Mouse (Mus musculus): ENCODE measurements at regions not wholly inside any gene's neighbourhood (a gene's known extent, or its start where the extent isn't known, plus 50 kb on each side); places are given as distances from the start of the nearest gene placed in this dataset. TPM values are rescaled to one million over a fixed set of nuclear protein-coding genes. Genes with fewer than 3 reads are reported as not detected.

- no peak overlapping the region for H3K27ac ChIP-seq (ENCODE audit: low read depth, low read length)
- H3K9ac ChIP-seq (ENCODE audit: low read length) = no peak overlapping the region
- 80% methylated on average over 4 of the region's 4 CpGs for WGBS
- no peaks in the 10 kb centered on the region for H3K9me3 ChIP-seq (ENCODE audit: control insufficient read depth, low read length)
- no peaks in the 10 kb centered on the region for H3K27me3 ChIP-seq (ENCODE audit: control insufficient read depth, insufficient read depth, low read length)
- no peaks in the 10 kb centered on the region for H3K4me1 ChIP-seq (replicated peaks; ENCODE audit: control insufficient read depth, insufficient read depth, low read length)
- H3K36me3 ChIP-seq (ENCODE audit: control insufficient read depth, insufficient read depth, low read length) = no peaks in the 10 kb centered on the region
- no peak overlapping the region for H3K4me3 ChIP-seq (ENCODE audit: low read depth, low read length)
- H3K4me2 ChIP-seq (ENCODE audit: low read depth, low read length, severe bottlenecking) = no peak overlapping the region
- ATAC-seq (replicated peaks; ENCODE audit: low FRiP score) (no peak), DNase-seq (ENCODE audit: low spot score) (no peak)
These were observed 61.4 kb upstream of the Tnp1 start for GRCm38 (mm10) chr1:73077156-73077555.

- no peak overlapping the region for H3K9ac ChIP-seq (ENCODE audit: low read length)
- no peaks in the 10 kb centered on the region for H3K27me3 ChIP-seq (ENCODE audit: control insufficient read depth, insufficient read depth, low read length)
- H3K4me2 ChIP-seq (ENCODE audit: low read depth, low read length, severe bottlenecking) = no peak overlapping the region
- DNase-seq (ENCODE audit: low spot score) = no peak
- H3K9me3 ChIP-seq (ENCODE audit: control insufficient read depth, low read length) = no peaks in the 10 kb centered on the region
- ATAC-seq (replicated peaks; ENCODE audit: low FRiP score) = no peak
- WGBS = 91% methylated on average over 6 of the region's 6 CpGs
- no peaks in the 10 kb centered on the region for H3K36me3 ChIP-seq (ENCODE audit: control insufficient read depth, insufficient read depth, low read length)
- H3K4me1 ChIP-seq (replicated peaks; ENCODE audit: control insufficient read depth, insufficient read depth, low read length) = no peaks in the 10 kb centered on the region
- no peak overlapping the region for H3K27ac ChIP-seq (ENCODE audit: low read depth, low read length)
- H3K4me3 ChIP-seq (ENCODE audit: low read depth, low read length) = no peak overlapping the region
These were observed 60.1 kb upstream of the Tnp1 start for GRCm38 (mm10) chr1:73075699-73076373.

DNA sequence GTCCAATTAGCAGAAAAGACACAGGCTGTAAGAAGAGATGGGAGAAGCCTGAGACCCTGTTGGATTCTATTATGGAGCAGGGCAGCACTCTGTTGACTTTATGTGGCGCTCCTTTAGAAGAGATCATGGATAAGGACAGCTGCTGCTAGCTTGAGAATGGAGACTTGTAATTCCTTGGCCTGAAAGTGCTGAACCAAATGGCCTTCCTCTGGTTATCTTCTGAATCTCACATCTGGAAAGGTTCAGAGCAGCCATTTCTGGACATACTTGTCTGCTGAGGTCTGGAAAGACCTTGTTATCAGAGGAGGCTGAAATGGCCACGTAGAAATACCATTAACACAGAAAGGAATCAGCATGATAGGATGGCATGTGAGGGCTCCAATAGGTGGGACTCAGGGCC is 59.5 kb upstream of the Tnp1 start:
- H3K4me2 ChIP-seq (ENCODE audit: low read depth, low read length, severe bottlenecking) = no peak overlapping the region
- H3K4me3 ChIP-seq (ENCODE audit: low read depth, low read length) = no peak overlapping the region
- H3K9me3 ChIP-seq (ENCODE audit: control insufficient read depth, low read length) = no peaks in the 10 kb centered on the region
- H3K9ac ChIP-seq (ENCODE audit: low read length) = no peak overlapping the region
- H3K36me3 ChIP-seq (ENCODE audit: control insufficient read depth, insufficient read depth, low read length) = no peaks in the 10 kb centered on the region
- DNase-seq (ENCODE audit: low spot score) (no peak), ATAC-seq (replicated peaks; ENCODE audit: low FRiP score) (no peak)
- no peaks in the 10 kb centered on the region for H3K27me3 ChIP-seq (ENCODE audit: control insufficient read depth, insufficient read depth, low read length)
- no peaks in the 10 kb centered on the region for H3K4me1 ChIP-seq (replicated peaks; ENCODE audit: control insufficient read depth, insufficient read depth, low read length)
- H3K27ac ChIP-seq (ENCODE audit: low read depth, low read length) = no peak overlapping the region
- 80% methylated on average over 2 of the region's 2 CpGs for WGBS

- H3K4me2 ChIP-seq (ENCODE audit: low read depth, low read length, severe bottlenecking) = no peak overlapping the region
- no peaks in the 10 kb centered on the region for H3K9me3 ChIP-seq (ENCODE audit: control insufficient read depth, low read length)
- ATAC-seq (replicated peaks; ENCODE audit: low FRiP score) = no peak
- 85% methylated on average over 3 of the region's 3 CpGs for WGBS
- H3K4me3 ChIP-seq (ENCODE audit: low read depth, low read length) = no peak overlapping the region
- H3K4me1 ChIP-seq (replicated peaks; ENCODE audit: control insufficient read depth, insufficient read depth, low read length) = no peaks in the 10 kb centered on the region
- no peaks in the 10 kb centered on the region for H3K27me3 ChIP-seq (ENCODE audit: control insufficient read depth, insufficient read depth, low read length)
- no peak overlapping the region for H3K9ac ChIP-seq (ENCODE audit: low read length)
- DNase-seq (ENCODE audit: low spot score) = no peak
- no peak overlapping the region for H3K27ac ChIP-seq (ENCODE audit: low read depth, low read length)
- no peaks in the 10 kb centered on the region for H3K36me3 ChIP-seq (ENCODE audit: control insufficient read depth, insufficient read depth, low read length)
These were observed 58.8 kb upstream of the Tnp1 start for GRCm38 (mm10) chr1:73074525-73074924.

DNA sequence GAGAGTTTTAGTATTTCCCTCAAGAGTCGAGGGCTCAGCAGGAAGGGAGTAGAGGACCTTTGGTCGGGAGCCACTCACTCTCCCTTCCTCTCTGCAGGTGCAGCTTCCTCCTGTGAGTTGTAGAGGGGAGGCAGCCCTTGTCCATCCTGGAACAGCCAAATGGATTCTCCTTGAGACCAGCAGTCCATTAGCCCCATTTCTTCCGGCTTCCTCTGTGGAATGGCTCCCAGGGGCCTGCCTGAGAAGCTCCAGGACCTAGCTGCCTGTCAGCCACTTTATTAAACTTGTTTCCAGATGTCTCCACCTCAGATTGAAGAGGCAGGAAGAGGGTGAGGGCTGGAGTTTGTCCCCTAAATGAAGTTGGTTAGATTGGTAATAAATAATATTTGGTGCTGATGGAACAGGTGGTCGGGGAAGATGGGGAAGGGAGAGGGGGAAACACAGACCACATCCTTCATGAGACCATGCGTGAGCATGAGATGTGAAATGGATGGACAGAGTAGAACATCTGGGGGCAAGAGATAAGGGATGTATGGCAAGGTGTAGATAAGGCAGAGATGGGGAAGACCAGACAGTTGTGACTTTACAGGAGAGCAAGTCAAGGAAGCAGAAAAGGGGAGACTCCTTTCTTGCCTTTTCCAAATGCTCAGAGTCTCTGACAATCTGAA is 56.7 kb upstream of the Tnp1 start:
- Histone ChIP-seq H3K4me1 (replicated peaks; ENCODE audit: control insufficient read depth, insufficient read depth, low read length) (no peaks in the 10 kb centered on the region), H3K9ac (ENCODE audit: low read length) (no peak overlapping the region), H3K4me3 (ENCODE audit: low read depth, low read length) (no peak overlapping the region), H3K36me3 (ENCODE audit: control insufficient read depth, insufficient read depth, low read length) (no peaks in the 10 kb centered on the region), H3K9me3 (ENCODE audit: control insufficient read depth, low read length) (no peaks in the 10 kb centered on the region), H3K4me2 (ENCODE audit: low read depth, low read length, severe bottlenecking) (no peak overlapping the region), H3K27me3 (ENCODE audit: control insufficient read depth, insufficient read depth, low read length) (no peaks in the 10 kb centered on the region), H3K27ac (ENCODE audit: low read depth, low read length) (no peak overlapping the region)
- 86% methylated on average over 5 of the region's 5 CpGs for WGBS
- no peak for DNase-seq (ENCODE audit: low spot score)
- no peak for ATAC-seq (replicated peaks; ENCODE audit: low FRiP score)

DNA sequence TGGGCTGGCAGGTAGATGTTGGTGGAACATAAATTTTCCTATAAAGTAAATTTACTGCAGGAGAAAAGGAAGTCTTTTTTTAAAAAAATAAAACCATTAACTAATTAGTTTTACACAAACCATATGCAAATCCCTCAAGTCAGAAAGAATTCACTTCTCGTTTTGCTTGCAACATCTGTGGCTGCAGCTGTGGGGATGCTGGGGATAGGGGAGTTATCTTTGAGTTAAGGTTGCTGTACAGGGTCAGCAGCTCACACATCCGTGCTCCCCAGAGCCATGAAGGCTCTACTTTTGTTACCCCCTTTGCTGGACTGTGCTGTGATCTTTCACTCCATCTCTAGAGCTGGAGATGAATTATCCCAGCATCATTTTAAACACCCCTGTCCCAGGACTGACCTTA is 54.4 kb upstream of the Tnp1 start:
- Histone ChIP-seq H3K27ac (ENCODE audit: low read depth, low read length) (no peak overlapping the region), H3K27me3 (ENCODE audit: control insufficient read depth, insufficient read depth, low read length) (no peaks in the 10 kb centered on the region), H3K4me2 (ENCODE audit: low read depth, low read length, severe bottlenecking) (no peak overlapping the region), H3K4me1 (replicated peaks; ENCODE audit: control insufficient read depth, insufficient read depth, low read length) (no peaks in the 10 kb centered on the region), H3K9me3 (ENCODE audit: control insufficient read depth, low read length) (no peaks in the 10 kb centered on the region), H3K4me3 (ENCODE audit: low read depth, low read length) (no peak overlapping the region), H3K36me3 (ENCODE audit: control insufficient read depth, insufficient read depth, low read length) (no peaks in the 10 kb centered on the region), H3K9ac (ENCODE audit: low read length) (no peak overlapping the region)
- DNase-seq (ENCODE audit: low spot score) (no peak), ATAC-seq (replicated peaks; ENCODE audit: low FRiP score) (no peak)
- 52% methylated on average over 2 of the region's 2 CpGs for WGBS

Small RNAs in the stretch of these regions (microRNA-seq; reads per million reads assigned to microRNA genes)
- not detected for gene Mir6351 (ENCODE audit: insufficient number of aligned reads)

Measured in forebrain, embryonic 11.5 days (tissue).